Mouse (Mus musculus) liver, embryonic 14.5 days (tissue): ENCODE data around the gene Usp45. TPM values are rescaled to one million over a fixed set of nuclear protein-coding genes. Genes with fewer than 3 reads are reported as not detected.

Source experiments
- ATAC-seq: fragments of 200-750 bp; cut with Nextera tagmentation; 2 replicates; pipeline ENCODE4 v1.8.0; 2017; ENCODE audit warnings: moderate number of reproducible peaks, mild to moderate bottlenecking, moderate library complexity; ENCODE audit not compliant: insufficient read depth
- DNase-seq, 3 experiments: peaks; one replicate each; pipeline ENCODE4 v3.0.0-alpha.2; 2012 to 2013; ENCODE audit warnings: low read depth in 3 of 3, low spot score in 3 of 3
- H3K27ac ChIP-seq: fragments of 300-500 bp; sonication (generic); 2 replicates; pipeline ENCODE4 v1.5.1; 2014; ENCODE audit warnings: moderate library complexity, mild to moderate bottlenecking, control low read depth, inconsistent platforms
- H3K27me3 ChIP-seq: fragments of 300-500 bp; sonication (generic); 2 replicates; pipeline ENCODE4 v1.6.1; 2014; ENCODE audit warnings: mild to moderate bottlenecking, low read length, moderate library complexity; ENCODE audit not compliant: control insufficient read depth, insufficient read depth
- H3K36me3 ChIP-seq: fragments of 300-500 bp; sonication (generic); replicated peaks from 2 replicates; pipeline ENCODE4 v1.6.1; 2014; ENCODE audit warnings: low read depth; ENCODE audit not compliant: control insufficient read depth, insufficient read depth
- H3K4me1 ChIP-seq, 2 experiments: fragments of 200-500 bp in 1 of 2; fragments of 300-500 bp in 1 of 2; sonication (generic) in 1 of 2; replicated peaks; 2 replicates each; pipeline ENCODE4 v1.6.1; 2012 to 2014; ENCODE audit warnings: antibody characterized with exemption in 1 of 2, inconsistent platforms in 1 of 2, low read length in 1 of 2; ENCODE audit not compliant: control insufficient read depth in 2 of 2, insufficient read depth in 2 of 2
- H3K4me2 ChIP-seq: fragments of 300-500 bp; sonication (generic); 2 replicates; pipeline ENCODE4 v1.6.1; 2014; ENCODE audit warnings: low read depth, mild to moderate bottlenecking, control low read depth, moderate library complexity
- H3K4me3 ChIP-seq, 2 experiments: fragments of 200-500 bp in 1 of 2; fragments of 300-500 bp in 1 of 2; sonication (generic) in 1 of 2; 2 replicates each; pipeline ENCODE4 v1.5.1; 2012 to 2014; ENCODE audit warnings: low read depth in 2 of 2, low read length in 2 of 2, mild to moderate bottlenecking in 2 of 2, control low read depth in 1 of 2, inconsistent platforms in 1 of 2, moderate library complexity in 1 of 2; ENCODE audit not compliant: insufficient read depth in 1 of 2
- H3K9ac ChIP-seq: fragments of 300-500 bp; sonication (generic); replicated peaks from 2 replicates; pipeline ENCODE4 v1.6.1; 2014; ENCODE audit warnings: mild to moderate bottlenecking, control low read depth, moderate library complexity
- H3K9me3 ChIP-seq: fragments of 300-500 bp; sonication (generic); 2 replicates; pipeline ENCODE4 v1.6.1; 2016; ENCODE audit warnings: low read length, mixed read lengths; ENCODE audit not compliant: control insufficient read depth
- CTCF ChIP-seq: IDR thresholded peaks from 2 replicates; pipeline ENCODE4 v1.5.1; 2016; ENCODE audit warnings: antibody characterized with exemption, low read depth, control low read depth
- EP300 ChIP-seq: IDR thresholded peaks from 2 replicates; pipeline ENCODE4 v1.6.1; 2016; ENCODE audit warnings: antibody characterized with exemption, low read depth
- whole genome bisulfite sequencing: fragments of 180-500 bp; shearing (Covaris S2); extraction: QIAGEN DNeasy Blood & Tissue Kit; methylation state at CpG from one replicate; pipeline ENCODE4 v1.1.7; 2014; ENCODE audit not compliant: insufficient replicate concordance; 5-methylcytosine and 5-hydroxymethylcytosine counted together
- polyA plus RNA-seq, 2 experiments: library from polyadenylated mRNA; depleted of rRNA in 1 of 2; stranded (reverse) in 1 of 2; unstranded in 1 of 2; fragments of >200 nt; fragmentation: Nextera tagmentation in 1 of 2; extraction: Ambion mirVana in 1 of 2; gene quantifications; 2 replicates each; pipeline versions ENCODE4 v1.2.1 to v1.2.3; 2012 to 2014

Usp45 gene
- polyA plus RNA-seq, 2 experiments, result 9.8 to 15.1 TPM

GRCm38 (mm10) chr4:21761416-21762160 lies 5.4 kb upstream of the Usp45 start:
- H3K4me3 ChIP-seq, result no peak overlapping the region
- no peak for TF ChIP-seq EP300
- TF ChIP-seq CTCF, result no peak
- DNase-seq (no peak), ATAC-seq (no peak)
- H3K27ac ChIP-seq, result no peak overlapping the region
- 81% methylated on average over 9 of the region's 9 CpGs for WGBS
- H3K36me3 ChIP-seq, result peaks cover 3% of the 10 kb centered on the region
- no peak overlapping the region for H3K4me2 ChIP-seq
- peaks cover 3 to 5% of the 10 kb centered on the region in 2 experiments; a peak in 2 of 4 replicates for H3K4me1 ChIP-seq
- no peak overlapping the region for H3K9ac ChIP-seq
- H3K9me3 ChIP-seq, result no peaks in the 10 kb centered on the region
- no peaks in the 10 kb centered on the region for H3K27me3 ChIP-seq

DNA sequence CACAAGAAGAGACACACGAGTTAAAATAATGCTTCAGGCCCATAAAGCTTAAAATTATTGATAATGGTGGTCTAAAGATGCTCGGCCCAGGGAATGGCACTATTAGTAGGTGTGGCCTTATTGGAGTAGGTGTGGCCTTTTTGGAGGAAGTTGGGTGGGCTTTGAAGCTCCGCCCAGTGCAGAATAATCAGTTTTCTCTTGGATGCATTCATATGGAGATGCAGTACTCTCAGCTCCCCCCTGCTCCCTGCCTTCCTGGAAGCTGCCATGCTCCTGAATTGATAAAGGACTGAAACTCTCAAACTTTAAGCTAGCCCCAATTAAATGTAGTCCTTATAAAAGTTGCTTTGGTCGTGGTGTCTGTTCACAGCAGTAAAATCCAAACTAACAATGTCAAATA lies 3.1 kb upstream of the Usp45 start:
- Histone ChIP-seq H3K36me3 (peaks cover 3% of the 10 kb centered on the region), H3K9ac (no peak overlapping the region), H3K27me3 (no peaks in the 10 kb centered on the region), H3K9me3 (no peaks in the 10 kb centered on the region), H3K27ac (no peak overlapping the region), H3K4me1 (peaks cover 3 to 5% of the 10 kb centered on the region in 2 experiments; a peak in 2 of 4 replicates), H3K4me2 (no peak overlapping the region), H3K4me3 (no peak overlapping the region)
- WGBS, result 67% methylated on average over 4 of the region's 4 CpGs
- DNase-seq (no peak), ATAC-seq (no peak)
- no peak for TF ChIP-seq CTCF
- no peak for TF ChIP-seq EP300

DNA sequence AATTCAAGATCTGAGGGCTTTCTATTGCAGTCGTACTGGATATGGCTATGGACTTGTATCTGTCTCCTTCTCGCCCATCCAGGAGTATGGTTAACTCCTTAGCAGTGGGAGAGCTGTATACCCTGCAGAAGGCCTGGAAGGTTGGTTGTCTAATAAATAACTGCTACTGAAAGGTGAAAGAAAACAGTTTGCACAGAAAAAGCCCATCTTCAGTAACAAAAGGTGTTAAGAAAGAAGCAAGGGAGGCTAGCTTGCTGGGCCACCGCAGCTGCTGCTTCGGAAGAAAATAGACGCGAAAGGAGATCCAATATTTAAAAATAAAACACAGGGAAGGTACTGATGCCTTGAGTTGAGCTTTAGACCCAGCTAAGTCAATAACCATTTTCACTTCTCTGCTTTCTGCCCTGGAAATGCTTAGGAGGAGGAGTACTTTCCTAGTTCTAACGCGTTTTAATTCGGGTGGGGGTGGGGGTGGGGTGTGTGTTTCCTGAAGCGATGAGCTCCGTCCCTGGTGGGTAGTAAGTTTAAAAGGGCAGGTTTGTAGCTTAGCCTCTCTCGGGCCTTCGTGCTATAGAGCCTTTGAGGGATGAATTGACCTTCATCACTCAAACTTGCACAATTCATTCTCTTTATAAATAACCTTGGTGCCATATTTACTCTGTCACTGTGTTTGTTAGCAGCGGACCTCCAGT lies 639 bp upstream of the Usp45 start:
- Histone ChIP-seq H3K9ac (peak overlapping the region; percentile 93), H3K36me3 (no peaks in the 10 kb centered on the region), H3K27ac (peak overlapping the region; percentile 53), H3K27me3 (no peaks in the 10 kb centered on the region), H3K4me2 (peak overlapping the region; percentile 78), H3K4me3 (peak overlapping the region; percentile 80 to 90), H3K4me1 (peaks cover 3 to 6% of the 10 kb centered on the region in 2 experiments; a peak in 2 of 4 replicates), H3K9me3 (no peaks in the 10 kb centered on the region)
- DNase-seq (no peak), ATAC-seq (peak; percentile 64; the same call in 1 of the 2 replicates)
- TF ChIP-seq CTCF (no peak), EP300 (no peak)
- WGBS, result 22% methylated on average over 14 of the region's 14 CpGs

- H3K9ac ChIP-seq, result no peak overlapping the region
- H3K9me3 ChIP-seq, result no peaks in the 10 kb centered on the region
- no peaks in the 10 kb centered on the region for H3K27me3 ChIP-seq
- no peak for TF ChIP-seq CTCF
- no peak for TF ChIP-seq EP300
- H3K27ac ChIP-seq, result no peak overlapping the region
- WGBS, result 83% methylated on average over 1 of the region's 1 CpGs
- H3K4me3 ChIP-seq, result no peak overlapping the region
- H3K36me3 ChIP-seq, result no peaks in the 10 kb centered on the region
- ATAC-seq, result no peak
- DNase-seq, result no peak
- peaks cover 4 to 10% of the 10 kb centered on the region in 2 experiments; a peak in 2 of 4 replicates for H3K4me1 ChIP-seq
- no peak overlapping the region for H3K4me2 ChIP-seq
These were observed 4.1 kb downstream of the Usp45 start for GRCm38 (mm10) chr4:21771064-21771463.

- no peaks in the 10 kb centered on the region for H3K36me3 ChIP-seq
- peaks cover 4 to 11% of the 10 kb centered on the region in 2 experiments; a peak in 3 of 4 replicates for H3K4me1 ChIP-seq
- no peaks in the 10 kb centered on the region for H3K9me3 ChIP-seq
- ATAC-seq (no peak), DNase-seq (no peak)
- TF ChIP-seq EP300 (no peak), CTCF (no peak)
- no peak overlapping the region for H3K9ac ChIP-seq
- H3K27ac ChIP-seq, result no peak overlapping the region
- H3K27me3 ChIP-seq, result no peaks in the 10 kb centered on the region
- H3K4me3 ChIP-seq, result no peak overlapping the region
- WGBS, result 93% methylated on average over 1 of the region's 1 CpGs
- H3K4me2 ChIP-seq, result no peak overlapping the region
These were observed 5.3 kb downstream of the Usp45 start for GRCm38 (mm10) chr4:21772306-21772705.
